Mouse (Mus musculus) C2C12 (cell line): ENCODE measurements around the gene Filip1l.

Experiments used
- CTCF ChIP-seq: IDR thresholded peaks from one replicate; pipeline ENCODE4 v1.5.1; 2011; ENCODE audit not compliant: control insufficient read depth, insufficient read depth, insufficient read length
- MYOD1 ChIP-seq: IDR thresholded peaks from one replicate; pipeline ENCODE4 v1.6.1; 2011; ENCODE audit warnings: low read depth; ENCODE audit not compliant: control insufficient read depth, insufficient read length
- USF1 ChIP-seq: IDR thresholded peaks from one replicate; pipeline ENCODE4 v1.6.1; 2011; ENCODE audit warnings: low read depth, mild to moderate bottlenecking, control low read depth, moderate library complexity

DNA sequence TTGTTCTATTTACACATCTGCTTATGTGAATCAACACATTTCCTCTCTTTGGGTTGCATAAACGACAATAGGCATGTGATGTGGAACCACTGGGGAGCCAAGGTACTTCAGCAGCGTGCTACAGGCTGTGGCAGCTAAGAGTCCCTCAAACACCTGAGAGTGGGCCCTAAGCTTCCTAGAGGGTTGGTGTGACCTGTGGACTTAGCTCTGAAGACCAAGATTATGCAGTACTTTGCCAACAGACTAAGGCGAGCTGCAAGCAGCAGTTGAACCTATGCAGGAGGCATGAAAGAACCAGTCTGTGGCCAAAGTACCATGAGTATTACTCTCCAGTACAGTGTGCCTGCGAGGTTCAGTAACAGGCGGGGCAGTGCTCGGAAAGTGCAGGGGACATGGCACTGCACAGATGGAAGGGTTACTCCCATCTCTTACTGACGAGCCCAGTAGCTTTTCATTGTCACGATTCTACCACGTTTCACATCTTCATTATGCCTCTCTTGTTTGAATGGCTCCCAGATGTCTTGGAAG is 112.6 kb downstream of the Filip1l start:
- TF ChIP-seq USF1 (no peak), MYOD1 (no peak), CTCF (no peak)
